Mouse (Mus musculus) lung, adult 2 months (tissue): Measurements from ENCODE around the gene Adam1b. TPM values are rescaled to one million over a fixed set of nuclear protein-coding genes. Genes with fewer than 3 reads are reported as not detected.
A peak's percentile ranks its signal among the peaks of the same experiment; 100 is the strongest.

Experiments used
- DNase-seq: peaks from one replicate; pipeline ENCODE4 v3.0.0; 2022
- H3K4me1 ChIP-seq: fragments of 200-500 bp; 2 replicates; pipeline ENCODE4 v1.6.1; 2011; ENCODE audit warnings: low read length; ENCODE audit not compliant: control insufficient read depth, insufficient read depth
- H3K4me3 ChIP-seq: fragments of 200-500 bp; replicated peaks from 2 replicates; pipeline ENCODE3; 2011; ENCODE audit warnings: low read depth, mild to moderate bottlenecking, control low read depth, low read length; ENCODE audit errors: extremely low read depth
- CTCF ChIP-seq: fragments of 200-500 bp; IDR thresholded peaks from 2 replicates; pipeline ENCODE4 v1.5.1; 2011; ENCODE audit warnings: mild to moderate bottlenecking, low read length, control low read depth; ENCODE audit not compliant: insufficient read depth
- POLR2A ChIP-seq: fragments of 200-500 bp; IDR thresholded peaks from 2 replicates; pipeline ENCODE4 v1.6.1; 2011; ENCODE audit warnings: low read depth, mild to moderate bottlenecking, control low read depth, low read length, borderline replicate concordance; ENCODE audit errors: extremely low read depth
- WGBS: fragments of 180-500 bp; shearing (Covaris S2); methylation state at CpG from one replicate; pipeline ENCODE4 v1.1.7; 2018; 5-methylcytosine and 5-hydroxymethylcytosine counted together
- polyA plus RNA-seq: library from polyadenylated mRNA; depleted of rRNA; stranded (reverse); fragments of >200 nt; gene quantifications from 2 replicates; pipeline ENCODE4 v1.2.3, GENCODE M21; 2012; rRNA removed

The Adam1b gene
- not detected in 2 replicates for polyA plus RNA-seq

DNA sequence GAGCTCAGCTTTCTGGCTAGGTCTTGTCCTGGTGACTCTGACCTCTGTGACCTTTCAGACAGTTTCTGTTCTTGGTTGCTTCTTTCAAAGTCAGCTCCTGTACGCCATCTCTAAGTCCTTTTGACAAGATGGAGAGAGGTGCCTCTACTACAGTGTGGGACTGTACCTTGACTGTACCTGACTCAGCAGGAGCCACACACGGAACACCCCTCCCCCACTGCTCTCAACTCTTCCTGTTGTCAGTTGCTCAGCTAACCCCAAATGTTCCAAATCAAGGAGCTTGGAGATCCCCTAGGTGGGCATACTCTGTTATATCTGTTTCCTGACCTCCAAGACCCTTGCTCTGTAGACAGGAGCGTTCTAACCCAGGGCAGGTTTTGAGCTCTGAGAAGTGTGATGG, at the start of gene Adam1b:
Adam1b (minus strand) TSS at position 205 of the 400 bp plus-strand sequence.
- no peak for TF ChIP-seq CTCF
- TF ChIP-seq POLR2A: no peak
- Histone ChIP-seq H3K4me3 (no peak within 1 kb of the TSS), H3K4me1 (no peaks in the 10 kb centered on the region)
- DNase-seq: no peak
- 75% methylated on average over 3 of the region's 3 CpGs for WGBS

GRCm38 (mm10) chr5:121549196-121549595, 46.0 kb upstream of the Adam1b start:
- no peak for DNase-seq

GRCm38 (mm10) chr5:121547084-121547483, 43.8 kb upstream of the Adam1b start:
- 85% methylated on average over 3 of the region's 3 CpGs for WGBS
- Histone ChIP-seq H3K4me3 (no peak overlapping the region), H3K4me1 (peaks cover 9% of the 10 kb centered on the region; the same call in 1 of the 2 replicates)
- TF ChIP-seq POLR2A (no peak), CTCF (no peak)
- no peak for DNase-seq

More at GRCm38 (mm10) chr5:121549196-121549595, 46.0 kb upstream of the Adam1b start:
- H3K4me1 ChIP-seq: peaks cover 3% of the 10 kb centered on the region; the same call in 1 of the 2 replicates
- WGBS: 78% methylated on average over 7 of the region's 7 CpGs
- no peak for TF ChIP-seq CTCF
- no peak for TF ChIP-seq POLR2A
- no peak overlapping the region for H3K4me3 ChIP-seq

DNA sequence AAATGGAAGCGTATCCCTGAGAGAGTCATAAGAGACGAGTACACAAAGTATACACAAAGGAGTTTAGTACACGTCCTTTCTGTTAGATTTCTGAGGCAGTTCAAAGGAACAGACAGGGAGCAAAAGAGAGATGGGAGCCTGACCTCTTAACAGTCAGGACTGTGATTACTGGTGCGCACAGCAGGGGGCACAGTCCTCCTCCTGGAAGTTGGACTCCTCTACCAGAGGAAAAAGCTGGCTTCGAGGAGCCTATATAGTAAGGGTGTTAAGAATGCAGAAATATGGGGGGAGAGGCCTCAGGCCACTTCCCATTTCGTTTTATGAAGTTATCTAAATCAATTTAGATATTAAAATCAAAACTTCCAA, 43.3 kb upstream of the Adam1b start:
- peaks cover 10% of the 10 kb centered on the region; the same call in 1 of the 2 replicates for H3K4me1 ChIP-seq
- peak; percentile 70 for TF ChIP-seq CTCF
- TF ChIP-seq POLR2A: no peak
- no peak overlapping the region for H3K4me3 ChIP-seq
- no peak for DNase-seq
- 11% methylated on average over 6 of the region's 6 CpGs for WGBS

GRCm38 (mm10) chr5:121545793-121546529, 42.7 kb upstream of the Adam1b start, which contains the start of gene Mapkapk5:
Gene Mapkapk5, minus strand, starts transcription at chr5:121545905.
- peak within 1 kb of the TSS; percentile 79 for H3K4me3 ChIP-seq
- 1% methylated on average over 45 of the region's 55 CpGs for WGBS
- peak; percentile 98 for DNase-seq
- TF ChIP-seq CTCF (no peak), POLR2A (peak; percentile 70; the same call in 1 of the 2 replicates)
- peaks cover 10% of the 10 kb centered on the region; the same call in 1 of the 2 replicates for H3K4me1 ChIP-seq

DNA sequence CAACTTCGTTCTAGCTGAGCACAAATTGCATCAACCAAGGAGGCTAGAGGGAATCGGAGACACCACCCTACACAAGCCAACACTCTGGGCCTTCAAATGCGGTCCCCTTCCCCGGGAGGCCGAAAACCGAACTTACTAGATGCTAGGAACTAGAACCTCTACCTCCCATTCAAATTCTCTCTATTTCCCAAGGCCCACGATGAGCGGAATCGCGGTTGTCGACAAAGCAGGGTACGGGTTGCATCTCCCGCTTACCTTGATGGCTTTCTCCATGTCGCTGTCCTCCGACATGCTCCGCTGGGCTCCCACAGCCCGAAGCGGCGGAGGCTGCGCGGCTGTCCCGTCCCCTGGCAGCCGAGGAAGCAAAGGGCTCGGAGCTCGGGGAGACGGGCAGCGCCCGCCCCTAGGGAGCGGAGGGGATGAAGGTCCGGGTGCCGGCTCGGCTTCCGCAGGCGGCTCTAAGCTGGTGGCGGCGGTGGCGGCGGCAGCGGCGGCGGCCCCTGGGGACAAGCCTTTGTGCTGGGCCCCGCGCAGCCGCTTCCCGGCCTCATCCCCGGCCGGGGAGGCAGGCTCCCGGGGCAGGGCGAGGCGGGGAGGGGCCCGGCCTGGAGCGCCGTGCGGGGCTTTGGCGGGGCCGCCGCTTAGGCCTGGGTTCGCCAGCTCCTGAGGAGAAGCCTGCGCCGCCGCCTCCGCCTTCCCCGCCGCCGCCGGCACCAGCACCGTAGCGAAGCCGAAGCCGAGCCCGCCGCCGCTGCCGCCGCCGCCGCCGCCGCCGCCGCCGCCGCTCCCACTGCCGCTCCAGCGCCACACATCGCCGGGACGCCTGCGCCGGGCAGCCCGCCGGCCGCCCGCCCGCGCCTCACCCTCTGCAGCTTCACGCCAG, 41.9 kb upstream of the Adam1b start, which contains the start of the genes Adam1a and Gm42878:
Adam1a (minus strand) TSS at position 573 of the 883 bp plus-strand sequence.
Gm42878 (minus strand) TSS at position 573 of the 883 bp plus-strand sequence.
- no peak for DNase-seq
- TF ChIP-seq CTCF: no peak
- Histone ChIP-seq H3K4me1 (peaks cover 10% of the 10 kb centered on the region; the same call in 1 of the 2 replicates), H3K4me3 (peak within 1 kb of the TSS; percentile 79)
- under 1% methylated on average over 91 of the region's 97 CpGs for WGBS

GRCm38 (mm10) chr5:121543370-121543769, 40.1 kb upstream of the Adam1b start:
- TF ChIP-seq POLR2A (no peak), CTCF (no peak)
- no peak for DNase-seq
- 71% methylated on average over 3 of the region's 3 CpGs for WGBS
- Histone ChIP-seq H3K4me1 (peaks cover 10% of the 10 kb centered on the region; the same call in 1 of the 2 replicates), H3K4me3 (no peak overlapping the region)

DNA sequence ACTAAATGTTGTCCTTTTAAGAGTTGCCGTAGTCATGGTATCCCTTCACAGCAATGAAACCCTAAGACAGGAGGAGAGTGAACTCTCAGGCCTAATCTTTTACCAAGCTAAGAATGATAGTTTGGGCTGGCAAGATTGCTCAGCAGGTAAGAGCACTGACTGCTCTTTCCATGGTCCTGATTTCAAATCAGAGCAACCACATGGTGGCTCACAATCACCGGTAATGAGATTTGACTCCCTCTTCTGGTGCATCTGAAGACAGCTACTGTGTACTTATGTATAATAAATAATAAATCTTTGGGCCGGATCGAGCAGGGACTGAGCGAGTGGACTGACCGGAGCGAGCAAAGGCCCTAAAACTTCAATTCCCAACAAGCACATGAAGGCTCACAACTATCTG, 38.0 kb upstream of the Adam1b start:
- Histone ChIP-seq H3K4me1 (peaks cover 10% of the 10 kb centered on the region; the same call in 1 of the 2 replicates), H3K4me3 (no peak overlapping the region)
- TF ChIP-seq CTCF: no peak
- no peak for TF ChIP-seq POLR2A
- DNase-seq: no peak
- 66% methylated on average over 7 of the region's 7 CpGs for WGBS

- TF ChIP-seq POLR2A (no peak), CTCF (no peak)
- peaks cover 10% of the 10 kb centered on the region; the same call in 1 of the 2 replicates for H3K4me1 ChIP-seq
- DNase-seq: no peak
- no peak overlapping the region for H3K4me3 ChIP-seq
- WGBS: 83% methylated on average over 5 of the region's 5 CpGs
Observed at GRCm38 (mm10) chr5:121540066-121540465, 36.8 kb upstream of the Adam1b start.
